Mouse (Mus musculus): ENCODE results near the gene Hyal4. TPM values are rescaled to one million over a fixed set of nuclear protein-coding genes. Genes with fewer than 3 reads are reported as not detected.

Gene Hyal4
- polyA plus RNA-seq, 1 experiment from 2014 or later: not detected

DNA sequence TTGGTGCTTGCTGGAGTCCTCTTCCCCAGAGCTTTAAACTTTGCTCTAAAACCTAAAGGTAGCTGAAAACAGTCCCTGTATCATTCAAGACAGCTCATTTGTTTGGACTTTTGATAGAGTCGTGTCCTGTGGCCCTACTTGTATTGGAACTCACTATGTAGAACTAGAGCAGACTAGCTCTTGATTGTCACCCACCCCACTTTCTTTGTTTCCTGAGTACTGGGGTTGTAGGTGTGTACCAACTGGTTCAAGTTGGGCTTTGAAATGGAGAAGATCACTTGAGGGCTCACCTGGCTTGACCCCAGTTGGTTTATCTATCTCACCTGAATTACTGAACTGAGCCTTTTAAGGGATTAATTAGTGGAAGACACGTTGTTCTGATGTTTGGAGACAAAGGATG is 31.1 kb downstream of the Hyal4 start:
- no peak for ATAC-seq (ENCODE audit: low read depth)
- 75% methylated on average over 2 of the region's 2 CpGs for WGBS
- no peaks in the 10 kb centered on the region for H3K9me3 ChIP-seq (ENCODE audit: control insufficient read depth, low read length)

DNA sequence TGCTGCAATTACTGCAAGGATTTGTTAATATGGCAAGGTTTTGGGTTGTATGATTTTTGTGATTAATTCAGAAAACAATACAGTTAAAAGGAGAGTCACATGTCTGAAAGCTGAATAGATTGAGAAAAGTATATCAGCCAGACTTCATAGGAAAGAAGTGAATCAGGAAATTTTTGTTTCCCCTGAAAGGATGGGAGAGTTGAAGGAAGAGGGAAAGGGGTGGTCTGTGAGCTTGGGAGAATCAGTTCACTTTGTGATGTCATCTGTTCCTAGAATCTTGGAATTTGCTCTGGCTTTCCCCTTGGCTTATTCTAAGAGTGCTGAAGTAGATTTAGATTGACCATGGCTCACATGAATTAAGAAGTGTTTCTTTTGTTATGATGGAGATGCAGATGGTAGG is 42.8 kb downstream of the Hyal4 start, which contains the start of gene Spam1:
Gene Spam1, plus strand, starts transcription at position 301 of the 400 bp plus-strand sequence.
- no peak for ATAC-seq (ENCODE audit: low read depth)
- no peak within 1 kb of the TSS for H3K4me2 ChIP-seq (ENCODE audit: low read depth, low read length)
- no peaks in the 10 kb centered on the region for H3K27me3 ChIP-seq (ENCODE audit: control insufficient read depth, insufficient read depth, low read length)
- H3K36me3 ChIP-seq (ENCODE audit: control insufficient read depth, insufficient read depth, low read length): no peaks in the 10 kb centered on the region
- H3K4me3 ChIP-seq (ENCODE audit: low read depth, low read length): no peak within 1 kb of the TSS
- H3K9ac ChIP-seq (replicated peaks; ENCODE audit: low read depth, low read length): no peak within 1 kb of the TSS
- no peaks in the 10 kb centered on the region for H3K9me3 ChIP-seq (ENCODE audit: control insufficient read depth, low read length)
- no peaks in the 10 kb centered on the region for H3K4me1 ChIP-seq (ENCODE audit: control insufficient read depth, insufficient read depth, low read length)
- no peak within 1 kb of the TSS for H3K27ac ChIP-seq (ENCODE audit: low read depth, low read length)

More for the DNA sequence above, 31.1 kb downstream of the Hyal4 start:
- no peaks in the 10 kb centered on the region for H3K27me3 ChIP-seq (ENCODE audit: control insufficient read depth, insufficient read depth, low read length)
- no peak overlapping the region for H3K4me3 ChIP-seq (ENCODE audit: low read depth, low read length)
- no peaks in the 10 kb centered on the region for H3K36me3 ChIP-seq (ENCODE audit: control insufficient read depth, insufficient read depth, low read length)
- H3K4me2 ChIP-seq (ENCODE audit: low read depth, low read length): no peak overlapping the region
- no peak overlapping the region for H3K27ac ChIP-seq (ENCODE audit: low read depth, low read length)
- H3K4me1 ChIP-seq (ENCODE audit: control insufficient read depth, insufficient read depth, low read length): no peaks in the 10 kb centered on the region
- no peak overlapping the region for H3K9ac ChIP-seq (replicated peaks; ENCODE audit: low read depth, low read length)

Other genes starting within 250 kb of the Hyal4 start
- 1.6 TPM in 2 replicates for gene Iqub, start 233.3 kb upstream of the Hyal4 start, polyA plus RNA-seq (2014; fragmentation: Nextera tagmentation; extraction: Ambion mirVana)
- 452 and 485 TPM in 2 replicates for gene Ndufa5, start 220.3 kb upstream of the Hyal4 start, polyA plus RNA-seq (2014; fragmentation: Nextera tagmentation; extraction: Ambion mirVana)
- gene Asb15, start 220.2 kb upstream of the Hyal4 start, polyA plus RNA-seq (2014; fragmentation: Nextera tagmentation; extraction: Ambion mirVana): not detected in 2 replicates
- gene Lmod2, start 150.6 kb upstream of the Hyal4 start, polyA plus RNA-seq (2014; fragmentation: Nextera tagmentation; extraction: Ambion mirVana): not detected in 2 replicates
- gene Wasl, start 83.3 kb upstream of the Hyal4 start, polyA plus RNA-seq (2014; fragmentation: Nextera tagmentation; extraction: Ambion mirVana): 53.4 and 53.6 TPM in 2 replicates
- not detected in 2 replicates for gene Hyal6, start 15.1 kb upstream of the Hyal4 start, polyA plus RNA-seq (2014; fragmentation: Nextera tagmentation; extraction: Ambion mirVana)
- not detected in 2 replicates for gene Spam1, start 42.9 kb downstream of the Hyal4 start, polyA plus RNA-seq (2014; fragmentation: Nextera tagmentation; extraction: Ambion mirVana)
- gene Hyal5, start 109.7 kb downstream of the Hyal4 start, polyA plus RNA-seq (2014; fragmentation: Nextera tagmentation; extraction: Ambion mirVana): not detected in 2 replicates
- 4.7 and 5.3 TPM in 2 replicates for gene Tmem229a, start 208.0 kb downstream of the Hyal4 start, polyA plus RNA-seq (2014; fragmentation: Nextera tagmentation; extraction: Ambion mirVana)